Mouse (Mus musculus) cerebellum, adult 11-12 months (tissue): ENCODE data around the gene Ctxn2.
"Not testable (repeated sequence)": the region's sequence is repeated elsewhere in the genome, so short reads cannot be mapped to it uniquely, and the experiment has no call there.

Experiments
- DNase-seq: peaks from one replicate; pipeline ENCODE4 v3.0.0; 2022

The Ctxn2 gene

GRCm38 (mm10) chr2:125135903-125136811 is at the start of gene Ctxn2:
Gene Ctxn2 (plus strand): TSS chr2:125136692.
- DNase-seq: peak; percentile 44

GRCm38 (mm10) chr2:125088757-125089156 is 47.7 kb upstream of the Ctxn2 start:
- DNase-seq: no peak

GRCm38 (mm10) chr2:125092123-125092522 is 44.4 kb upstream of the Ctxn2 start:
- DNase-seq: not testable (repeated sequence)

GRCm38 (mm10) chr2:125104491-125104890 is 32.0 kb upstream of the Ctxn2 start:
- DNase-seq: not testable (repeated sequence)

GRCm38 (mm10) chr2:125106536-125106935 is 30.0 kb upstream of the Ctxn2 start:
- DNase-seq: not testable (repeated sequence)

GRCm38 (mm10) chr2:125119381-125120110 is 16.9 kb upstream of the Ctxn2 start:
- no peak for DNase-seq

- no peak for DNase-seq
Measured at GRCm38 (mm10) chr2:125122288-125122623, 14.2 kb upstream of the Ctxn2 start.

GRCm38 (mm10) chr2:125122624-125123476 is 13.6 kb upstream of the Ctxn2 start:
- DNase-seq: peak; percentile 75

- DNase-seq: peak; percentile 78
Measured at GRCm38 (mm10) chr2:125123477-125123852, 13.0 kb upstream of the Ctxn2 start, which contains the start of gene Myef2. Gene Myef2 (minus strand): TSS chr2:125123661.

- DNase-seq: no peak
Measured at GRCm38 (mm10) chr2:125125824-125126223, 10.7 kb upstream of the Ctxn2 start.

GRCm38 (mm10) chr2:125126792-125127191 is 9.7 kb upstream of the Ctxn2 start:
- DNase-seq: no peak

- DNase-seq: no peak
Measured at GRCm38 (mm10) chr2:125134113-125134512, 2.4 kb upstream of the Ctxn2 start.

- no peak for DNase-seq
Measured at GRCm38 (mm10) chr2:125136846-125137245, 354 bp downstream of the Ctxn2 start.

- DNase-seq: no peak
Measured at GRCm38 (mm10) chr2:125142336-125142735, 5.8 kb downstream of the Ctxn2 start.

- DNase-seq: no peak
Measured at GRCm38 (mm10) chr2:125152388-125152787, 15.9 kb downstream of the Ctxn2 start, which contains the start of gene Slc12a1. Gene Slc12a1 (plus strand): TSS chr2:125152505.

GRCm38 (mm10) chr2:125154294-125154693 is 17.8 kb downstream of the Ctxn2 start:
- DNase-seq: no peak

GRCm38 (mm10) chr2:125155504-125155903 is 19.0 kb downstream of the Ctxn2 start:
- no peak for DNase-seq

GRCm38 (mm10) chr2:125162012-125162470 is 25.5 kb downstream of the Ctxn2 start:
- no peak for DNase-seq

GRCm38 (mm10) chr2:125178225-125178798 is 41.8 kb downstream of the Ctxn2 start:
- DNase-seq: no peak

- no peak for DNase-seq
Measured at GRCm38 (mm10) chr2:125187904-125188303, 51.4 kb downstream of the Ctxn2 start.

- peak; percentile 32 for DNase-seq
Measured at GRCm38 (mm10) chr2:125189197-125189596, 52.7 kb downstream of the Ctxn2 start.

GRCm38 (mm10) chr2:125192905-125193304 is 56.4 kb downstream of the Ctxn2 start:
- DNase-seq: no peak
